Mouse (Mus musculus): ENCODE measurements around the gene Cep44.

Cep44 gene

GRCm38 (mm10) chr8:56486006-56486405, 64.8 kb downstream of the Cep44 start:
- no peak for DNase-seq (ENCODE audit: low spot score in 2 of 2)

Data from left cerebral cortex, adult 9 months (tissue).